Mouse (Mus musculus) embryo, embryonic 10 days (tissue): ENCODE measurements at regions not wholly inside any gene's neighbourhood (a gene's known extent, or its start where the extent isn't known, plus 50 kb on each side); places are given as distances from the start of the nearest gene placed in this dataset.
A peak's percentile ranks its signal among the peaks of the same experiment; 100 is the strongest.

Experiments
- DNase-seq: peaks from one replicate; pipeline ENCODE4 v3.0.0-alpha.2; 2015; ENCODE audit warnings: low spot score

GRCm38 (mm10) chrX:52668679-52669078 lies 54.9 kb upstream of the Gpc3 start:
- no peak for DNase-seq

DNA sequence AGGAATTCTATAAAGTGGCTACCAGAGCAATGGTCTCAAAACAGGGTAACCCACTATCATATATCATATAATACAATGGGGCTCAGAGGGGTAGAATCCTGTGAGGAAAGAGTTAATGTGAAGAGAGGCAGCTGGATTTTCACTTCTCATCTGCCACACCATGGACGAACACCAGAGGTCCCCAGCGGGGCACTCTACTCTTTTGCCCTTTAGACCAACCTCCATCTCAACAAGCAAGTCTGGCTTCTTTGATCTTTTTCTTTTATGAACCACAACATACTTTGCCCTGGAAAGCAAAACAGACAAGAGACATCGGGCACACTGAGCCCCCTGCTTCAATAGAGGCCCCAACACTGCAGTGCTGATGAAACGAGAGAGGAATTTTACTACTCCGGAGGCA lies 65.3 kb upstream of the Gpc3 start:
- DNase-seq = peak; percentile 39

GRCm38 (mm10) chrX:52694392-52694791 lies 80.6 kb upstream of the Gpc3 start:
- peak; percentile 32 for DNase-seq

GRCm38 (mm10) chrX:52699615-52700014 lies 85.9 kb upstream of the Gpc3 start:
- DNase-seq = no peak

DNA sequence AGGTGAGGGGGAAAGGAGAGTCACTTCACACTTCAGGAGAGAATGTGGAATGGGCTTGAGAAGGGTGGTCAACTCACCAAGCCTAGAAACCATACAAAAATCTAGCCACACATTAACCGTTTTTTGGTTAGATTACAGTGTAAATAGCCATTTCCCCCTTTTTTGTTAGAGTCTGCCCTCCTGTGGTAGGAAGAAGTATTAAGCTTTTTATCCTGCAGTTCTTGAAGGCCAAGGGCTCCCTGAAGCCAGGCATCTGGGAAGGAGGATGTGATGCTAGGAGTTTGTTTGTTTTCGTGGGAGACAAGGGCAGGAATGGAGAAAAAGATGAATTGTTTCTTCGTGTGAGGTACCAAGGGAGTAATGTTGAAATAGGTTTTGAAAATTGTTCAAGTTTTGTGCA lies 73.5 kb upstream of the Ccdc160 start:
- DNase-seq = peak; percentile 14

DNA sequence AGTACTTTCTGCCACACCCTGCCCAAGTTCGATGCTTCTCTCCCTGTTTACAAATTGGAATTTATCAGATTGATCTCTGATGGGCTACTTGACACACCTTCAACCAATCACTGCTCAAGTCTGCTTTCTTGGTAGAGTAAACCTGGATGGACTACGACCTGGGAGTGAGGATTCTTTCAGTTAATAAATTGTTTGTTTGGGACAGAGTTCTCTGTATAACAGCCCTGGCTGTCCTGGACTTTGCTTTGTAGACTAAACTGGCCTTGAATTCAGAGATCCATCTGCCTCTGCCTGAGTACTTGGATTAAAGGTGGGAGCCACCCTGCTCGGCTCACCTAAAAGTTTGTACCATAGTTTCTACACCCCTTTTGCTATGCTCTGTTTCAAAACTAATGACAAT lies 52.9 kb upstream of the Ccdc160 start:
- DNase-seq = no peak
